Mouse (Mus musculus) MEL (cell line): ENCODE measurements at regions not wholly inside any gene's neighbourhood (a gene's known extent, or its start where the extent isn't known, plus 50 kb on each side); places are given as distances from the start of the nearest gene placed in this dataset.

ENCODE experiments used
- DNase-seq: peaks from one replicate; pipeline ENCODE4 v3.0.0; 2011; ENCODE audit warnings: low read depth, low spot score
- H3K27ac ChIP-seq: 2 replicates; pipeline ENCODE4 v1.5.1; 2012; ENCODE audit warnings: low read depth, mild to moderate bottlenecking, control low read depth, low read length, moderate library complexity; ENCODE audit not compliant: control insufficient read depth
- H3K27me3 ChIP-seq, 2 experiments: fragments of 150-350 bp in 1 of 2; sonication (generic) in 1 of 2; 2 replicates each; pipeline ENCODE4 v1.6.1; 2012; ENCODE audit warnings: low read length in 2 of 2, mild to moderate bottlenecking in 2 of 2, improper control_type of control experiment in 1 of 2, moderate library complexity in 1 of 2; ENCODE audit not compliant: insufficient read depth in 2 of 2, control insufficient read depth in 1 of 2
- H3K36me3 ChIP-seq, 2 experiments: 2 replicates each; pipeline ENCODE4 v1.6.1; 2012 to 2014; ENCODE audit warnings: low read length in 2 of 2, improper control_type of control experiment in 1 of 2, inconsistent platforms in 1 of 2, mild to moderate bottlenecking in 1 of 2; ENCODE audit not compliant: insufficient read depth in 2 of 2, control insufficient read depth in 1 of 2
- H3K4me1 ChIP-seq, 2 experiments: fragments of 150-350 bp in 1 of 2; sonication (generic) in 1 of 2; 2 replicates each; pipeline ENCODE4 v1.6.1; 2012; ENCODE audit warnings: low read length in 2 of 2, improper control_type of control experiment in 1 of 2, mild to moderate bottlenecking in 1 of 2; ENCODE audit not compliant: insufficient read depth in 2 of 2, control insufficient read depth in 1 of 2
- H3K4me3 ChIP-seq, 2 experiments: fragments of 150-350 bp in 1 of 2; sonication (generic) in 1 of 2; 2 replicates each; pipeline ENCODE4 v1.5.1; 2012; ENCODE audit warnings: low read depth in 2 of 2, low read length in 2 of 2, mild to moderate bottlenecking in 2 of 2, moderate library complexity in 2 of 2, control low read depth in 1 of 2, improper control_type of control experiment in 1 of 2; ENCODE audit not compliant: control insufficient read depth in 1 of 2, insufficient read depth in 1 of 2
- H3K79me2 ChIP-seq: 2 replicates; pipeline ENCODE4 v1.6.1; 2012; ENCODE audit warnings: mild to moderate bottlenecking, low read length, moderate library complexity; ENCODE audit not compliant: control insufficient read depth, poor library complexity, insufficient read depth
- H3K9ac ChIP-seq: 2 replicates; pipeline ENCODE4 v1.6.1; 2012; ENCODE audit warnings: low read depth, mild to moderate bottlenecking, control low read depth, low read length, moderate library complexity; ENCODE audit not compliant: control insufficient read depth, poor library complexity, severe bottlenecking
- H3K9me3 ChIP-seq: fragments of 150-350 bp; sonication (generic); replicated peaks from 2 replicates; pipeline ENCODE4 v1.6.1; 2012; ENCODE audit warnings: mild to moderate bottlenecking, low read length, improper control_type of control experiment, moderate library complexity; ENCODE audit not compliant: insufficient read depth
- CHD1 ChIP-seq: IDR thresholded peaks from 2 replicates; pipeline ENCODE4 v1.6.1; 2012; ENCODE audit warnings: low read depth, mild to moderate bottlenecking, inconsistent platforms, low read length, improper control_type of control experiment
- E2F4 ChIP-seq: IDR thresholded peaks from 2 replicates; pipeline ENCODE4 v1.6.1; 2011; ENCODE audit warnings: low read depth, low read length, improper control_type of control experiment, borderline replicate concordance
- ELF1 ChIP-seq: IDR thresholded peaks from 2 replicates; pipeline ENCODE4 v1.6.1; 2014; ENCODE audit warnings: low read depth, mild to moderate bottlenecking, inconsistent platforms, low read length, improper control_type of control experiment, moderate library complexity
- ETS1 ChIP-seq: IDR thresholded peaks from 2 replicates; pipeline ENCODE4 v1.6.1; 2012; ENCODE audit warnings: low read depth, mild to moderate bottlenecking, inconsistent platforms, low read length, improper control_type of control experiment, moderate library complexity
- GABPA ChIP-seq: IDR thresholded peaks from 2 replicates; pipeline ENCODE4 v1.6.1; 2012; ENCODE audit warnings: low read depth, mild to moderate bottlenecking, inconsistent platforms, low read length, improper control_type of control experiment, moderate library complexity
- GATA1 ChIP-seq: IDR thresholded peaks from 2 replicates; pipeline ENCODE4 v1.6.1; 2011; ENCODE audit warnings: low read depth, low read length, improper control_type of control experiment
- KAT2A ChIP-seq: conservative IDR thresholded peaks from 2 replicates; pipeline ENCODE4 v1.6.1; 2012; ENCODE audit warnings: low read depth, low read length, improper control_type of control experiment, inconsistent platforms
- MAX ChIP-seq: IDR thresholded peaks from 2 replicates; pipeline ENCODE4 v1.6.1; 2011; ENCODE audit warnings: low read length, improper control_type of control experiment
- MEF2A ChIP-seq: IDR thresholded peaks from 2 replicates; pipeline ENCODE4 v1.6.1; 2014; ENCODE audit warnings: low read depth, mild to moderate bottlenecking, inconsistent platforms, low read length, improper control_type of control experiment; ENCODE audit not compliant: poor library complexity, insufficient replicate concordance, severe bottlenecking; ENCODE audit errors: extremely low read depth
- MYB ChIP-seq: IDR thresholded peaks from 2 replicates; pipeline ENCODE4 v1.6.1; 2011; ENCODE audit warnings: mild to moderate bottlenecking, low read depth, low read length, improper control_type of control experiment
- MYC ChIP-seq: IDR thresholded peaks from 2 replicates; pipeline ENCODE4 v1.6.1; 2011; ENCODE audit warnings: low read depth, mild to moderate bottlenecking, low read length, improper control_type of control experiment, moderate library complexity
- NELFE ChIP-seq: IDR thresholded peaks from 2 replicates; pipeline ENCODE4 v1.6.1; 2011; ENCODE audit warnings: low read depth, low read length, improper control_type of control experiment
- NRF1 ChIP-seq: IDR thresholded peaks from 2 replicates; pipeline ENCODE4 v1.6.1; 2014; ENCODE audit warnings: low read depth, mild to moderate bottlenecking, inconsistent platforms, low read length, improper control_type of control experiment, moderate library complexity; ENCODE audit not compliant: poor library complexity, insufficient read depth, severe bottlenecking
- POLR2AphosphoS5 ChIP-seq: IDR thresholded peaks from 2 replicates; pipeline ENCODE4 v1.6.1; 2012; ENCODE audit warnings: low read depth, borderline replicate concordance, mild to moderate bottlenecking, inconsistent platforms, low read length, moderate library complexity, mixed read lengths
- SMC3 ChIP-seq: IDR thresholded peaks from 2 replicates; pipeline ENCODE4 v1.6.1; 2011; ENCODE audit warnings: low read depth, low read length, improper control_type of control experiment
- TAL1 ChIP-seq: IDR thresholded peaks from 2 replicates; pipeline ENCODE4 v1.6.1; 2012; ENCODE audit warnings: mild to moderate bottlenecking, inconsistent platforms, low read length, moderate library complexity, mixed read lengths
- TBP ChIP-seq: IDR thresholded peaks from 2 replicates; pipeline ENCODE4 v1.8.0; 2011; ENCODE audit warnings: low read depth, low read length, improper control_type of control experiment
- TCF12 ChIP-seq: IDR thresholded peaks from 2 replicates; pipeline ENCODE4 v1.6.1; 2014; ENCODE audit warnings: low read depth, mild to moderate bottlenecking, inconsistent platforms, low read length, improper control_type of control experiment, moderate library complexity
- UBTF ChIP-seq: IDR thresholded peaks from 2 replicates; pipeline ENCODE4 v1.6.1; 2012; ENCODE audit warnings: low read depth, mild to moderate bottlenecking, inconsistent platforms, low read length, improper control_type of control experiment, moderate library complexity, borderline replicate concordance; ENCODE audit not compliant: insufficient read depth
- USF2 ChIP-seq, 2 experiments: IDR thresholded peaks; 2 replicates each; pipeline ENCODE4 v1.6.1; 2011 to 2012; ENCODE audit warnings: improper control_type of control experiment in 2 of 2, low read length in 2 of 2, borderline replicate concordance in 1 of 2, inconsistent platforms in 1 of 2, low read depth in 1 of 2, mild to moderate bottlenecking in 1 of 2; ENCODE audit not compliant: insufficient read depth in 1 of 2
- ZC3H11A ChIP-seq: IDR thresholded peaks from 2 replicates; pipeline ENCODE4 v1.6.1; 2012; ENCODE audit warnings: low read depth, mild to moderate bottlenecking, inconsistent platforms, low read length, improper control_type of control experiment
- ZKSCAN1 ChIP-seq: IDR thresholded peaks from 2 replicates; pipeline ENCODE4 v1.6.1; 2012; ENCODE audit warnings: low read depth, mild to moderate bottlenecking, inconsistent platforms, low read length, improper control_type of control experiment, moderate library complexity
- ZMIZ1 ChIP-seq: IDR thresholded peaks from 2 replicates; pipeline ENCODE4 v1.6.1; 2012; ENCODE audit warnings: low read depth, mild to moderate bottlenecking, inconsistent platforms, low read length, improper control_type of control experiment, moderate library complexity
- ZNF384 ChIP-seq: IDR thresholded peaks from 2 replicates; pipeline ENCODE4 v1.6.1; 2012; ENCODE audit warnings: low read depth, mild to moderate bottlenecking, inconsistent platforms, low read length, improper control_type of control experiment

DNA sequence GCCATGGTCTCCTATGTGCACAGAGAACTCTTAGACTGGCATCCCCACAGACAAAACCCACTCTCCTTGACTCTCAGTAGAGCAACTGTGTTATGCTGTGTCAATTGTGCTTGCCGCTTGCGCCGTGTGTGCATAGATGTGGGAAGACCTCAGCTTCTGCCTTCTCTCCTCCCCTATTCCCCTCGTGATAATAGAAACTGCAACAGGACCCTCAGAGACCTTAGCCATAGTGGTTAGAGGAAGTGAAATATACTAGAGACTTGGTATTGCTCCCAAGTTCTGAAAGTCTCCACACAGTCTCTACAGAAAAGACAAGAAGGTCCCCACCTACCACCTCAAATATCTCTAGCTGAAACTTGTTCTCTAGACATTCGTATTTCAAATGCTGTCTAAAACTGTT lies 188.2 kb upstream of the Hmga2 start:
- TF ChIP-seq CHD1: no peak
- TF ChIP-seq MAX: no peak
- TF ChIP-seq ZMIZ1: no peak
- TF ChIP-seq NELFE: no peak
- TF ChIP-seq TCF12: no peak
- TF ChIP-seq ZNF384: no peak
- TF ChIP-seq MYB: no peak
- TF ChIP-seq UBTF: no peak
- TF ChIP-seq POLR2AphosphoS5: no peak
- no peak for TF ChIP-seq GATA1
- no peak for TF ChIP-seq KAT2A
- no peak for TF ChIP-seq MEF2A
- TF ChIP-seq TAL1: no peak
- TF ChIP-seq ETS1: no peak
- TF ChIP-seq GABPA: no peak
- TF ChIP-seq SMC3: no peak
- TF ChIP-seq E2F4: no peak
- TF ChIP-seq USF2 (IDR thresholded peaks at IDR 0.05; ENCODE audit: borderline replicate concordance in 1 of 2, insufficient read depth in 1 of 2, low read depth in 1 of 2, low read length in 2 of 2): no peak
- no peak for TF ChIP-seq MYC
- TF ChIP-seq ZKSCAN1: no peak
- TF ChIP-seq, all 39 proteins: peak for 0

DNA sequence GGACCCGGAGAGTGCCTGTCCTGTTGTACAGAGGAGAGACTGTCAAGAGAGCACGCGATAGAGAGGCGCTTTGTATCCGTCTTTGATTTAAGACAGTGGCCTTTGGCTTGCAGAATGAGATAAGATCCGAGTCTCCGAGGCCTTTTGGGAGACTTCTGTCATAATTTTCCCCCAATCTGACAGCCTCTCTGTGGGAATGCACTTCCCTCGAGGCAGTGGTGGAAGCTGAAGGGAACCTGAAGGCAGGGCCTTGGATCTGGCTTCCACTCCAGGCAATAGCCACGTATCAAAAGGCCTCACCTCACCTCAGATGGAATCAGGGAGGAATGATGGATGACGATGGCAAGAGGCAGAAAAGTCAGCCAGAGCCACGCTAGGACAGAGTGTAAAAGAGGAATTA lies 187.1 kb upstream of the Hmga2 start:
- Histone ChIP-seq H3K27ac (no peak overlapping the region), H3K4me3 (no peak overlapping the region), H3K79me2 (no peaks in the 10 kb centered on the region), H3K4me1 (peaks cover 5 to 13% of the 10 kb centered on the region in 2 experiments; a peak in 3 of 4 replicates), H3K9ac (no peak overlapping the region), H3K36me3 (peaks cover 0 to 6% of the 10 kb centered on the region in 2 experiments; a peak in 2 of 4 replicates), H3K27me3 (no peaks in the 10 kb centered on the region), H3K9me3 (no peaks in the 10 kb centered on the region)
- no peak for DNase-seq
- TF ChIP-seq SMC3: no peak
- TF ChIP-seq TBP: no peak
- no peak for TF ChIP-seq NRF1
- TF ChIP-seq GATA1: no peak
- TF ChIP-seq ELF1: no peak
- no peak for TF ChIP-seq TCF12
- TF ChIP-seq TAL1: no peak
- no peak for TF ChIP-seq ZC3H11A
- no peak for TF ChIP-seq POLR2AphosphoS5

More for the DNA sequence above, 188.2 kb upstream of the Hmga2 start:
- Histone ChIP-seq H3K9me3 (no peaks in the 10 kb centered on the region), H3K79me2 (no peaks in the 10 kb centered on the region), H3K27ac (no peak overlapping the region), H3K9ac (no peak overlapping the region), H3K4me3 (no peak overlapping the region), H3K27me3 (no peaks in the 10 kb centered on the region), H3K36me3 (peaks cover 0 to 6% of the 10 kb centered on the region in 2 experiments; a peak in 2 of 4 replicates), H3K4me1 (peaks cover 5 to 13% of the 10 kb centered on the region in 2 experiments; a peak in 3 of 4 replicates)
- DNase-seq: no peak
